Mouse (Mus musculus): Measurements from ENCODE around the gene Taf7l. TPM values are rescaled to one million over a fixed set of nuclear protein-coding genes. Genes with fewer than 3 reads are reported as not detected.

The Taf7l gene
- polyA plus RNA-seq, 1 experiment from 2014 or later: not detected

Other genes with a start within 250 kb of the Taf7l start
- gene Trmt2b, start 199.5 kb downstream of the Taf7l start, polyA plus RNA-seq (2018): 13.8 to 16.4 TPM (median 14.4 TPM) in 3 replicates
- gene Tmem35a, start 181.3 kb downstream of the Taf7l start, polyA plus RNA-seq (2018): not detected in 3 replicates
- gene Cenpi, start 168.4 kb downstream of the Taf7l start, polyA plus RNA-seq (2018): 0.97 to 5.5 TPM (median 4.3 TPM) in 3 replicates
- gene Drp2, start 71.9 kb downstream of the Taf7l start, polyA plus RNA-seq (2018): 0.04 to 0.10 TPM in 2 of 3 replicates, not detected in the other
- 8.9 to 25.3 TPM (median 13.0 TPM) in 3 replicates for gene Timm8a1, start 65.4 kb upstream of the Taf7l start, polyA plus RNA-seq (2018)
- 63.3 to 94.7 TPM (median 69.5 TPM) in 3 replicates for gene Btk, start 107.1 kb upstream of the Taf7l start, polyA plus RNA-seq (2018)
- gene Rpl36a, start 109.2 kb upstream of the Taf7l start, polyA plus RNA-seq (2018): 215 to 617 TPM (median 581 TPM) in 3 replicates
- 134 to 148 TPM (median 144 TPM) in 3 replicates for gene Gla, start 124.6 kb upstream of the Taf7l start, polyA plus RNA-seq (2018)
- gene Hnrnph2, start 124.7 kb upstream of the Taf7l start, polyA plus RNA-seq (2018): 110 to 217 TPM (median 123 TPM) in 3 replicates
- 0.01 to 0.11 TPM in 2 of 3 replicates, not detected in the other for gene Armcx4, start 210.0 kb upstream of the Taf7l start, polyA plus RNA-seq (2018)
- gene Armcx1, start 241.5 kb upstream of the Taf7l start, polyA plus RNA-seq (2018): 0.29 to 0.88 TPM (median 0.80 TPM) in 3 replicates